Mouse (Mus musculus): ENCODE measurements around the gene Gatad1. TPM values are rescaled to one million over a fixed set of nuclear protein-coding genes. Genes with fewer than 3 reads are reported as not detected.
A peak's percentile ranks its signal among the peaks of the same experiment; 100 is the strongest.
"Not testable (repeated sequence)": the region's sequence is repeated elsewhere in the genome, so short reads cannot be mapped to it uniquely, and the experiment has no call there.

Gene Gatad1
- polyA plus RNA-seq (2017; shearing (Covaris generic)), result 10 to 100 TPM; 30.8 to 35.2 TPM

DNA sequence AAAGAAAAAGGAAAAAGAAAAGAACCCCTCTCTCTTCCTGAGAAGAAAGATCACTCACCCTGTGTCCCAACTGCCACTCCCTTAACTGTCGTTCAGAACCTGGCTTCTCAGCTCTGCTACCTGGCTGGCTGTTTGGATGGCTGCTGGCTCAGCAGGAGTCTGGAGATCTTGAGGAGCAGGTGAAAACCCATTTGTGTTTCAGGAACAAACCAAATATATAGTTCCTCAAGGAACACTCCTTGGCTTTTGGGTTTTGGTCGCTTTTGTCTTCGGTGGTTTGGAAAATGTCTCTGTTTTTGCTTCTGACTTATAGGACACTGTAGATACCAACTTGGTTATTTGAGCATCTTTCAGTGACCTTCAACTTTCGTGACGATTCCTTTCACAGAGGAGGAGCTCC, at the start of gene Gatad1:
Gene Gatad1 (minus strand): TSS at position 101 of the 400 bp plus-strand sequence.
- ATAC-seq, result no peak

DNA sequence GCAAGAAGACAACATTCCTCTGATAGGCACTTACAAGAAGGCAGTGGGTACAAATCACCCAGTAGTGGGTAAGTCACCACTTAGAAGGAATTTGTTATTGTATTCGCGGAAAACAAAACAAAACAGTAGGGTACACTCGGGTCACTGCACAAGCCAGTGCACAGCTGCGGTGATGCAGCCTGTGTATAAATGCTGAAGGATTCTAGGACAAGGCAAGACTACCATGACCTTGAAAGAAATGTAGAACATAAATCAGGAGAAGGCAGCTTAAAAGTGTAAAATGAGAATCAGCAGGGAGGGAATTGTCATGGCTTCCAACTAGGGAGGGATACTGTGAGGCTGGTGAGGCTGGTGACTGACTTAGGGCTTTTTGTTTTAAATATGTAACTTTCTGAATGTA, 45.2 kb upstream of the Gatad1 start:
- no peak for ATAC-seq

- no peak for ATAC-seq
These were observed 43.0 kb upstream of the Gatad1 start for GRCm38 (mm10) chr5:3700025-3700424.

DNA sequence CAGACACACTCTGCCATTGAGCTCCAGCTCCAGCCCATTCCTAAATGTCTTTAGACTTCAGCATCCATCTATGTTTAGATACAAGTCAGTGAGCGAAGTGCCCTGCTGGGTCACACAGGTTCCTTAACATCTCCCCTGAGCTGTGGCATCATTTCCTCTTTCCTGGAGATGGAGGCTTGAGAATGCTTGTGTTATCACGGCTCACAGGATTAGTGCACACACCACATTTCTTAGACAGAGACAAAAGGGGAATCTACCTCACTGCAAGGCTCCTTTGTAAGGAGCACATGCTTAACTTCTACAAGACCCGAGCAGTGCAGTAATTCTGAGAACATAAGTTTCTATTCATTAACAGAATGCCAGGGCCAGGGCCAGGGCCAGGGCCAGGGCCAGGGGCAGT, 39.0 kb upstream of the Gatad1 start:
- no peak for ATAC-seq

GRCm38 (mm10) chr5:3695191-3695590, 38.2 kb upstream of the Gatad1 start:
- no peak for ATAC-seq

DNA sequence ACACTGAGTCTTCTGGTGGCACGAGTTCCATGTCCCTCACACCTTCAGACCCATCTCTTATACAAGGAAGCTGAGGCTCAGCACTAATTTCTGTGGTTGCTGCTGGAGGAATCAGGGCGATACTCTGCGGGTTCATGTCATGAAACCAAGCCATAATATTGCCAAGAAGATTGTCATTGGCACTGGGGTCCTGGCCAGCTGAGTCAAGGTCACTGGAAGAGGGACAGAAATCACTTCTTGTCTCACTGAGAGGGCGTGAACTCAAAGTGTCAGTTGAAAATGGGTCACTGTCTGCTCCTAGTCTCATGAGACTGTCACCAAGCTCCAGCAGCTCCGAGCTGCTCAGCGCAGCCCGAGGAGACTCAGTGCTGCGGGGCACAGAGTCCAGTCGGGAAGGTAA, 36.0 kb upstream of the Gatad1 start:
- no peak for ATAC-seq

GRCm38 (mm10) chr5:3691283-3691682, 34.3 kb upstream of the Gatad1 start:
- no peak for ATAC-seq

DNA sequence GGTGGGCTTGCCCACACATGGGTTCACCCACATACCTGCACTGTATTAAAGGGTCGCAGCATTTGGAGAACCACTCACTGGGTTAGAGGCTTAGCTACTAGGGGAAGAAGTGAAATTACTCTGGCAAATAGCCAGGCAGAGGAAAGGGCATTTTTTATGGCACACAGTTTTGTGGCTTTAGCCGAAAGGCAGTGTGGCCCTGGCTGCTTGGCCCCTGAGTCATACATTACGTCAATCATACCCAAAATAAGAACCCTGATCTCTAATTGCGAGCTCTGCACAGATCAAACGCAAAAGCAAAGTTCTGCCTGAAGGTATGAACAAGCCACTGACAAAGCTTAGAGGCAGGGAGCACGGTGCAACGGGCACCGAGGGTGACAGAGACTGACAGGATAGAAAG, 31.3 kb upstream of the Gatad1 start:
- ATAC-seq, result no peak

DNA sequence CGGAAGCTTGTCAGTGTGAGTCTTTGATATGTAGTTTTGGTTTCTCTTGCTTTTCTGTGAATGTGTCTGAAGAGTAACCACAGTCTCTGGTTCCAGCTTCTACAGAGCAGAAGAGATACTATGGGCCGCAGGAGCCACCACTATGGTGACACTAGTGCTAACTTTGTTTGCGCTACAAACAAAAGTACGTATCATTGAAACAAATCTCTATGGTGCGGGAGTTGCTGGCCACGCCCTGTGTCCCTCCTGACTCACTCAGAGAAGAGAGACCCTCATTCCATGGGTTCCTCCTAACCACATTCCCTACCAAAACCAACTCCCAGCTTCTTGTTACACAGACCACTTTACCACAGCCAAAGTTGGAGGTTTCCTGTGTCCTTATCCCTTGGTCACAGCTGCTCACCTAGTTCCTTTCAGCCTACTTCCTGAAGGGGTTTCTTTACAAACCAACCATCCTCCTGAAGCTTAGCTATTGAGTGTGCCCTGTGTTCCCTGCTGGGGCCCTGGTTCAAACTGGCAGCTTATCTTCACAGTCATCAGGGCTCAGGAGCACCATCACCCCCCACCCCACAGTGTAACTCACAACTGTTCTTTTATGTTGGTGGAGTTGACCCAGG, 13.1 kb upstream of the Gatad1 start:
- peak; percentile 69 for ATAC-seq

DNA sequence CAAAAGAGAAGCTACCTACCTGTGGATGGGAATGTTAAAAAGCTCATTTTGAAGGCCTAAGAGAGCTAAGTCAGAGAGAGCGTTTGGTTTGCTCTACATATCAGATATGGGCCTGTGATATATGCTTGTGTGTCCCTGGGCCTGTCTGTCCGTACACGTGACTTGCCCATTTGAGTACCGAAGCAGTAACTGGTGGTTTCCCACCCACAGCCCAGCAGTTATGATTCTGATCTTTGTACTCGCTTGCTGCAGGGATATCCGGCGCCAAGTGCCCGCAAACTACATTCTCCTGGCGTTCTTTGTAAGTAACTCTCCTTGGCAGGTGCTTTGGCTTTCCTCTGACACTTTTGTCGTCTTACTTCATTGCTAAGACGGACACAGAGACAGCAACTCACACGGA, 9.6 kb upstream of the Gatad1 start:
- peak; percentile 72 for ATAC-seq

DNA sequence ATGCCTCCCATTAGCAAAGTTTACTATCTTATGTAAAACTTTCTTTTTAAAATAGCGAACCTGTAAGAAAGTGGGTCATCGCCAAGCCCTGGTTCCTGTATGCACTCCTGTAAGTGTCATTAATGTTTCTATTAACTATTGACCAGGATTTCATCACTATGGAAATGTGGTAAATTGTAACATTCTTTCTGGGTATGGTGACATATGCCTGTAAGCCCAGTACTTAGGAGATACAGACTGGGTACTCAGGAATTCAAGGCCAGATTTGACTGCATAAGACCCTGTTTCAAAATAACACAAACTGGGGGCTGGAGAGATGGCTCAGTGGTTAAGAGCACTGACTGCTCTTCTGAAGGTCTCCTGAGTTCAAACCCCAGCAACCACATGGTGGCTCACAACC, 8.2 kb upstream of the Gatad1 start:
- no peak for ATAC-seq

DNA sequence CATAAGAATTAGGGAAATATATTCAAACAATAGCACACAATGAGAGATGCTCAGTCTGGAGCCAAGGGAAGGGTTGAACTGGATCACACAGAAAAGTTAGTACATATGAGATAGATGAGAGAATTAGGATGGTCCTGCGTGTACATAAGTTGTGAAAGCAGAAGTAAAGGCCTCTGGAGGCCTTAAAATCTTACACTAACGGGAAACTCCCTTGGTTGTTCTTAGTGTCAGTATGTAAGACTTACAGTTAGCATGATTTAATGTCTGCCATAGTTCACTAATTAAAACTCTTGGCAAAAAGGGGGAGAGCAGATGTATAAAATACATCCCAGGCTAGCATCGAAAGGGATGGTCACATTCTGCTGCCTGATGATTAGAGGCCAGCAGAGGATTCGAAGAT, 3.2 kb downstream of the Gatad1 start:
- no peak for ATAC-seq

DNA sequence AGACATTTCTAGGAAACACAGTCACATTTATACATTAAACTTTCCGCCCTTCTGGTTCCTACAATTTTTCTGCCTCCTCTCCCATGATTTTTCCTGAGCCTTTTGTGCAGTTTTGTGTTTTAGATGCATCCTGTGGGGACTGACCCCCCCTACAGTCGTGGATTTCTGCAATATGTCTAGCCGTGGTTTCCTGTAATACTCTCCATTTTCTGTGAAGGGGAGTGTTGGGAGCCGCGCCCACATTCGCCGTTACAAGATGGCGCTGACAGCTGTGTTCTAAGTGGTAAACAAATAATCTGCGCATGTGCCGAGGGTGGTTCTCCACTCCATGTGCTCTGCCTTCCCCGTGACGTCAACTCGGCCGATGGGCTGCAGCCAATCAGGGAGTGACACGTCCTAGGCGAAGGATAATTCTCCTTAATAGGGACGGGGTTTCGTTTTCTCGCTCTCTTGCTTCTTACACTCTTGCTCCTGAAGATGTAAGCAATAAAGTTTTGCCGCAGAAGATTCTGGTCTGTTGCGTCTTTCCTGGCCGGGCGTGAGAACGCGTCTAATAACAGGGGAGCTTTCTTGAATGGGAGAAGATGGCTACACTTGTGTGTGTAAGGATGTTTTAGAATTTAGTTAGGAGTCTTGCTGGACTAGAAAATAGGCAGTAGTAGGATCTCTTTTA, 3.9 kb downstream of the Gatad1 start:
- not testable (repeated sequence) for ATAC-seq

- ATAC-seq, result no peak
These were observed 5.4 kb downstream of the Gatad1 start for GRCm38 (mm10) chr5:3651621-3652020.

DNA sequence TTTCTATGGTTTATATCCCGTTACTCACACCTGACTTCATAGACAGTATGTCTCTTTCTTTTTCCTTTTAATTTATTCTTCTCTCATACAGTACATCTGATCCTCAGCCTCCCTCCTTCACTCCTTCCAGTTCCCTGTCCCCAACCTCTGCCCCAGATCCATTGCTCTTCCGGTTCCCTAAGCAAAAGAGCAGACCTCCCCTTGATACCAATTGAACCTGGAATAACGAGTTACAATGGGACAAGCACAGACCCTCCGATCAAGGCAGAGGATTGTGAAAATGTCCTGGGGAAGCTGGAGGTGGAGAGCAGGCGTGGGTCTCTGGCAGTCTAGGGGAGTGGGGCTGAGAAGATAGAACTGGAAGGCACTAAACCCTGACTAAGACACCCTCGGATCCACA, 6.1 kb downstream of the Gatad1 start, which contains the start of gene Tmbim7:
Gene Tmbim7 (plus strand): TSS at position 301 of the 400 bp plus-strand sequence.
- ATAC-seq, result no peak

- ATAC-seq, result no peak
These were observed 8.2 kb downstream of the Gatad1 start for GRCm38 (mm10) chr5:3648849-3649210.

- no peak for ATAC-seq
These were observed 8.7 kb downstream of the Gatad1 start for GRCm38 (mm10) chr5:3648206-3648848.

DNA sequence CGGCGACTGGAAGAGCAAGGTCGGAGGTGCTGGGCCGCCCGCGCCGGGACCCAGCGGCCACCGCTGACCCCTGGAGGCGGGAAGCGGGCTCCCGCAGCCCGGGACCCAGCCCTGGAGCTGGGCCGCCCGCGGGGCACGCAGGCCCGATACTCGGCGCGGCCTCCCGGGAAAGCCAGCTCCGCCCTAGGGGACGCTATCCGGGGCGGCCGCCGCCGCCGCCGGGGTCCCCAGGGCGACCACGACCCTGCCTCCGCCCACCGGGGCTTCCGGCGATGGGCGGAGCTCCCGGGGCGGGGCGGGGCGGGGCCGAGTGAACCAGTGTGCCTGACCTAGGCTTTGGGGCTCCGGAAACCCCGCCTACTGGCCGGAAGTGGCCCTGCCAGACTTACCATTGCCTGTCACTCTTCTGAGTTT, 9.3 kb downstream of the Gatad1 start:
- ATAC-seq, result peak; percentile 87

DNA sequence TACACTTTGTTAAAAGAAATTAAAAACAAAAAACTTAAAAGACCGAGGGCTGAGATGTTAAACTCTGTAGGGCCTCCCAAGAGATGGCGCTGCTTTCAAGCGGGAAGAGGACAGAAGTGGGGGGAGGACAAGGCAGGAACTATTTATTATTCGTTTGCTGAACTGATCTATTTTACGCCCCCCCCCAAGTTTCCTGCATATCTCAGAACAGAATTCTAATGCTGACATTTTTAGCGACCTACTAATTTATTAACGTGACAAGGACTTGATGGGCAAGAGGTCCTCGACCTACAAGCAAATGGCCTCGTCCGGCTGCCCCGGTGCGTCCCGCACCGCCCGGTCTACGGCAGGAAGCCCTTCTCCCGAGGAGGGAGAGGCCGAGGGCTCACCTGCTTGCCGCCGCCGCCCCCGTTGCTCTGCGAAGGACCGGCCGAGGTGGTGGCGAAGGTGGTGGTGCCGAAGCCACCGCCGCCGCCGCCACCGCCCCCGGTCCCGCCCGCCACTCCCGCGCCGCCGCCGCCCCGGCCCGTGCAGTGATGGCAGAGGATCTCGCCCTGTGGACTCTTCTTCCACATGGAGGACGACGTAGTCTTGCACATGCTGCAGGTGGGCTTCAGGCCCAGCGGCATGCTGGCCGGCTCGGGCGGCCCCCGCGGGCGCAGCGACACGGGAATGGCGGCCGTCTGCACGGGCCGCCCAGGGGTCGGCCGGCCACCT, 9.8 kb downstream of the Gatad1 start:
- peak; percentile 71 for ATAC-seq

DNA sequence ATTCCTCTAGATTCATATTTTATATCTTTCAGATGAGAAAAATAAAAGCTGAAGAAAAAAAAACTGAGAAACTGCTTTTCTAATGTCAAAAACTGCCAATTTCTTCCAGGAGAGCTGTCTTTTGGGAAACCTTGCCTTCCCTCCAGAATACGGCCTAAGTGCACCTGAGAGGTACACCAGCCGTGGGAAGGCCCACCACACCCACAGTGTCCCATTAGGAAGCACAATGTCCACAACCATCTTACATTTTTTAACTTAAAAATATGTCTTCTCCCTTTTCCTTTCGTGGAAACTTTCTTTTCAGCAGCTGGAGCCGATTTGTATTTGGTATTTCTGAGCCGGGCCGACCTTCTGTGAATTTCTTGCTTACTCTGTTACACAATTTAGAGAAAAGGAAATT, 10.4 kb downstream of the Gatad1 start:
- no peak for ATAC-seq

GRCm38 (mm10) chr5:3645326-3645725, 11.7 kb downstream of the Gatad1 start:
- no peak for ATAC-seq

DNA sequence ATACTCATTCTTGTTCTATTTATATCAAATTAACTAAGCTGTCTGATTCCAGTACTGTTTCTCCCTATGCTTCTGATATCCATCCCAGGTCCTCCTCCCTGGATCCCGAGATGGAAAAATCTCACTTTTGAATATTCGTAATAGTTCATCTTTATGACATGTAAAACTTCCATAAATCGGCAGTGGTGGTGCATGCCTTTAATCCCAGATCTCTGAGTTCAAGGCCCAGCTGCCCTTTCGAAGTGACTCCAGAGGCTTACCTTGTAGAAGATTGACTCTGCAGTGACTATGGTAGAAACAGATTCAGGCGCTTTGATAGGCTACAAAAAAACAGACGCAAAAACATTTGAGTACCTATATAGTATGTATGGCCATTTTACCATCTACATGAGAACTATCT, 12.4 kb downstream of the Gatad1 start:
- ATAC-seq, result no peak

GRCm38 (mm10) chr5:3635286-3635685, 21.7 kb downstream of the Gatad1 start:
- no peak for ATAC-seq
